Mouse (Mus musculus) layer of hippocampus, adult 11-12 months (tissue): ENCODE results near the gene Olfm1.

Experiments
- DNase-seq: peaks from one replicate; pipeline ENCODE4 v3.0.0; 2022; ENCODE audit warnings: low spot score

The Olfm1 gene

DNA sequence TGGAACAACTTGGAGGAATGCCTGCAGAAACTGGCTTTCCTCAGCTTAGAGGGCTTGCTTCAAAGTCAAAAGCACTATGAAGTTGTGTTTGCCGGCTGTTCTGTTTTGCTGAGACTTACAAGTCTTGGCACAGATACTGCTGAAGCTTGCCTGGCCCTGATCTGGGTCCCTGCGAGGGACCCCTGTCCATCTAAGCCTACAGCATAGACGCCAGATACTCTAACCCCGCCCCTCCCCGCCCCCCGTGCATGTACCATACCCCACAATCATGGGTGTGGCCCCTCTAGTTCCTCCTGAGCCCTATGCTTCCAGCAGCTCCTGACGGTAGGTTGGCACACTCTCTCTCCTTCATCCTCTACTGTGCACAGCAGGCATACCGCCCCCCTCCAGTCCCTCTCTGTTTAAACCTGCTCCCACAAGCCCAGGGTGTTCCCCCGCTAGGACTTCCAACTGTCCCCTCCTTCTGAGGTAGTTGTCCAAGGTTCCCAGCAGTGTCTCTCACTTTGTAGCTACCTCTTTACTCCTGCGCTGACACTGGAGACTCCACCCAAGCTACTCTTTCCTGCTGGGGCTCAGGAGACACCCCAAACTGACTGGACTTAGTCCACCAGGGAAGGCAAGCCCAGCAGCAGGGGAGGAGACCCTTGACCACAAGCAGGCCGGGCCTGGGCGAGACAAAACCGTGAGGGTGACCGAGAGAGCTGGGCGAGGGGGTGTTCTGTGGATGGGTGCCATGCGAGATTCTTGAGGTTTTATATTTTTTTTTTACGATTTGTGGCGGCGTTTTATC, 12.1 kb downstream of the Olfm1 start:
- DNase-seq: no peak

DNA sequence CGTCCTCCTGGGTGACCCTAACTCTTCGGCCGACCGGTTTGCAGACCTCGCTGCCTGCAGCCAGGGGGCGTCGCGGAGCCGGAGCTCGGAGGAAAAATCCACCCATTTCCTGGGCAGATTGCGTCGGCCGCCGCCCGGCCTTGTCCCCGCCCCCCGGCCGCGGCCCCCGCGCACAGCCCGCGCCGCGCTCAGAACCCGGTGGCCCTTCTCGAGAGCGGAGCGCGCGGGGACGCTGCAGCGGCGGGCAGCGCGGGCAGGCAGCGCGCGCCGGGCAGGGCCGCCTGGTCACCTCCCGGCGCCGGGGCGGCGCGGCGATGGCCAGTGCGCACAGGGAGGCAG, 12.6 kb downstream of the Olfm1 start:
- DNase-seq: peak; percentile 84

DNA sequence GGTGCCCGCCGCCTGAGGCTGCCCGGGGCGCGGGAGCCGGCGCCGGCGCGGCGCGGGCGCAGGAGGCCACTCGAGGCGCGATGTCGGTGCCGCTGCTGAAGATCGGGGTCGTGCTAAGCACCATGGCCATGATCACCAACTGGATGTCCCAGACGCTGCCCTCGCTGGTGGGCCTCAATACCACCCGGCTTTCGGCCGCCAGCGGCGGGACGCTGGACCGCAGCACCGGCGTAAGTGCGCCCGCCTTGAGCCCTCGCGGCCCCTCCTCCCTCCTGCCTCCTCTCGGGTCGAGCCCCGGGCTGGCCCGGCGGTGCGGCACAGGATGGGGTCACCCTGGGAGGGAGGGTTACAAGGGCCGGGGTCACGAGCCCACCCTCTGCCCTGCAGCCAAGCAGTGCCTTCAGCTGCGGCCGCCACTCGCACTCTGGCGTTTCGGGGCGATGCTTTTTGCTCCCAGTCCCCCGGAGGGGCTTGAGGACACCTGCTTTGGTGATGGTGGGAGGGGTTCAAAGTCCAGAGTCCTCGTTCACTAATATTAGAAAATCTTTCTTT, 13.2 kb downstream of the Olfm1 start:
- DNase-seq: no peak

DNA sequence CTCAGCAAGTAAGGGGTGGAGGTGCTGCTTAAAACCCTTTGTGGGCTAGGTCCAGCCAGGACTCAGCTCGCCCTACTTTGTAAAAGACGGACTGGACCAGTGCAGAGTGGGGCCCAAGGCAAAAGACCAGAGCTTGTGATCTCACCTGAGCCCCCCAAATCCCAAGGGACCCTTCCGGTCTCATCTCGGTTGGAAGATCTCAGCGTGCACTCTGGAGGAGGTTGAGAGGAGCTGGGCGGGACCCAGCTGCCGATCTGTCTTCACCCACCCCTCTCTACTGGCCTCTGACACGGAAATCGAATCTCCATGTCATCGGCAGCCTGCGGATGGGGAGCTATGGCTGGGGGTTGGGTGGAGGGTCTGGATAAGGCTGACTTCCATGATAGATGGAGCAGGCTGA, 13.7 kb downstream of the Olfm1 start:
- no peak for DNase-seq

DNA sequence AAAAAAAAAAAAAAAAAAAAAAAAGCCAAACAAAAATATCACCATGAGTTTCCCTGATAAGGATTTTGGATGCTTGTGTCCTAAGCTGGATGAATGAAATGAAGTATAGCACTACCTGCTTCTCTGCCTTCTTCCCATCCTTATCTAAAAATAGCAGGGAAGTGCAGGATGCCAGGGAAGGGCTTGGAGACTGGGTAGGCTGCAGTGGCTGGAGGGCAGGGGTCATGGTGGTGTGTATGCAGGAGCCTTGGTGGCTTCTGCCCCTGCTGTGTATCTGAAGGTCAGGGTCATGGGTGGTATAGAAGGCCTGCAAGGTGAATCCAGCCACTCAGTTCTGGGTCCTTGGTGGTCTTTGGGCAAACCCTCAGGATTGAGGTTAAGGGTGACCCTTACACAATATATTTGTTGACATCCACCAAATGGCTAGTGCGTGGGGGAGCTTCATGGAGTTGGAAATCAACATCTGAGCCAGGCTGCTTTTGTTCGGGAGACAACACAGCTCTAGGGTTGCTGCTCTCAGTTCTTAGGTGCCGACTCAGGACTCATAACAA, 14.5 kb downstream of the Olfm1 start:
- no peak for DNase-seq

DNA sequence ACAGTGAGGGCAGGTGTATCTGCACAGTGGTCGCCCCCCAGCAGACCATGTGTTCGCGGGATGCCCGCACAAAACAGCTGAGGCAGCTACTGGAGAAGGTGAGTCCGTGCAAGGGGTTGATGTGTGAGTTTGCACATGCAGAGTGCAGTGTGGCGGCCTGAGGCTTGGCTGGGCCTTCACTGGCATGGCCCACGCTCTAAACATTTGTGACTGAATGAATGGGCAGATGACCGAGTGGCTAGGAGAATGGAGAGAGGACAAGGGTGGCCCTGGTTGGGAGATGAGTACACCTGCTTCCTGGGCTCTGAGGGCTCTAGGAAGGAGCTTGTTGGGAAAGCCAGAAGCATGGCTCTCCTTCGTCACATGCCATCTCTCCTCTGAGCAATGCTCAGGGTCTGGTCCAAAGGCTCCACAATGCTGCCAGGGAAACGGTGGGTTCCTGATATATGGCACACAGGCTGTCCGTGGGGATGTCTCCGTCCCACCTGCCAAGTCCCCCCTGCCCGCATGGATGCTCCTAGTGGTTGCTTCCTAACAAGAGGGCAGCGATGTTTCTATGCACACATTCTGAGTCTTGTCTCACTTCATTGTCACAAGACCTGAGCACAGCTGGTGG, 15.4 kb downstream of the Olfm1 start:
- DNase-seq: no peak

DNA sequence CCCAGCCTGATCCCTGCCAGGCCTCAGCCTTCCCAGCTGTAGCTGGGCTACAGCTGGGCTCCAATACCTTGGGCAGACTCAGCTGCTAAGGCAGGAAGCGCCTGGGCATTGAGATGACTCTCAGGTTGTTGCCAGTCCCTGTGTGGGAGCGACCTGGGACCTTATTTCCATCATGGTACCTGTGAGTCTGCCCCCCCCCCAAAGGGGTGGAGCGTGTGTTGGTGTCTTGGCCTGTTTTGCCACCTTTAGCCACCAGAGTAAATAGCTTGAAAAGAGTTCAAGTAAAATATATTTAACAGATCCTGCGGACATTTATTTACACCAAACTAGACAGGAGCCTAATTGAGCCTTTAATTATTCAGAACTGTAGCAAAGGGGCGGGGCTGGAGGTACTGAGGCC, 16.4 kb downstream of the Olfm1 start:
- no peak for DNase-seq

DNA sequence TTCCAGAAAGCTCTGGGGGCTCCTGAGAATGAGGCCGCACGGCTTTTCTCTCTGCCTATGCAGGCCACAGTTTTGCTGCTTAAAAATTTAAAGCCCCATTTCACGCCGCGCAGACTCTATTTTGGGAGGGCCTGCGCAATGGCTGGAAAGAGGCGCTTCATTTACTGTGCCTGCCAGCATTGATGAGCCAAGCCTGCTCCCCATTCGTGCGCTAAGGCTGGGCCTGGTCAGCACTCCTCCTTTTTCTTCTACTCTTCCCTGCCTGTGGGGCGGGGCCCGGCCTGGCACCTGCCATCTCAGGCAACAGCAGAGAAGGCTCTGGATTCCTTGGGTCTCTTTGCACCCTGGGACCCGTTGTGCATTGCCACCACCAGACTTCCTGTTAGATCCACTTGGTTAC, 16.9 kb downstream of the Olfm1 start:
- no peak for DNase-seq

DNA sequence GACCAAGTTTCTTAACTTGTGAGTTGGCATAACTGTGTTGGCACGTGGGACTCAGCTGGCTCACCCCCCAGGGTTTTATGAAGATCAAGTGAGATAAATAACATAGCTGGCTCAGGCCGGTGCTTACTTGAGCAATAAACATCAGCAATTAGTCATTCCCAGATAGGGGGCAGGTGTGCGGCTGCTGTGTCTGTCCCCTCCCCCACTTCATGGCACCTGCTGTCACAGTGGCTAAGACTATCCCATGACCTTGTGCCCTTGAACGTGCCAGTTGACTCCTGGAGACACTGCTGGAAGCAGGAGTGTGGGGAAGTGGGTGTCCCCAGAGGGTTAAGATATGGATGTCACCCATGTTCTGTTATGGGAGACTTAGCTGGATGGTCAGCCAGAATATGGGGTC, 17.5 kb downstream of the Olfm1 start:
- no peak for DNase-seq

DNA sequence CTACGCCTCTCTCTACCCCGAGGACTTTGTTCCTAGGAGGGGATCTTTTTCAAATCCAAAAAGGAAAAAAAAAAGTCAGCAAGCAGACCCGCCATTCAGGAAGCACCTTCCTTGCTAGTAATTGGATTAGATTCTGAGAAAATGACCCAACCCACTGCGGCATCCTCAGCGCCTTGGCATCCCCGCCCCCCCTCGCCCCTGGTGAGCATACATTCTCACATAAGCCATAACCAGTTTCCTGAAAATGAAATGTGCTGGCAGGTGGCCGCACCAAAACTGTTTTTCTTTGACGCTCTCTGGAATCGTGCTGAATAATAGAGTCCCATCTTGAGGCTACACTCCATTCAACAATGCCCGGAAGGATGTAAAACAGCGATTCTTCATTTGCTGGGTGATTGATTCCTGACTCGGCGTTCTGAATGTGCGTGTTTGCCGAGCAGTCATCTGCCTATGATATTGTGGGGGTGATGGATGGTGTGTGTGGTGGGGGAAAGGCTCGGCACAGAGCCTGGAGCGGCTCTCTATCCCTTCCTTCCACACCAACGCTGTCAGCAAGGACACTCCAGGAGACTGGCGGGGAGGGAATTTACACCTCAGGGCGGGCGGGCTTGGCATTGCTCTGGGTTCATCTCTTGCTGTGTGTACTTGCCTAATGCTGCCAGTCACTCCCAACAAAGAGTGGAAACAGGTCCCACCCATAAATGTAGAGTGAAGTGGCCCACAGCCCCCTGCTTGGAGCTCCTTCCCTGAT, 18.9 kb downstream of the Olfm1 start:
- DNase-seq: no peak

DNA sequence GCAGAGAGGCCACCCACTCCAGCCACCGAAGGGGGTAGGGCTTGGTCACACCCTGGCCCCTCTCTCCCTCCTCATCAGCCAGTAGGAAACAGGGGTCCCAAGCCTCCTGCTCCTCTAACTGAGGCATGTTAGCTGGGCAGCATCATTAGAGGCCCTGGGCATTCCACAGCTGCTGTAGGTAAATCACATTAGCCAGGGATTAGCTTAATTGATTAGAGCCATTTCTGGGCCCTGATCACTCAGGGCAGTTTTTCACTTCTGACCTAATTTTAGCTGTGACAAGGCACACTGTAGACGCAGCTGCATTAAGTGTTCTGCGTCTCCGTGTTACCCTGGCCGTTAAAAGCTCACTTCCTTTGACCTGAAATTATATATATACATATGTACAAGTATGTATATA, 20.1 kb downstream of the Olfm1 start:
- no peak for DNase-seq

DNA sequence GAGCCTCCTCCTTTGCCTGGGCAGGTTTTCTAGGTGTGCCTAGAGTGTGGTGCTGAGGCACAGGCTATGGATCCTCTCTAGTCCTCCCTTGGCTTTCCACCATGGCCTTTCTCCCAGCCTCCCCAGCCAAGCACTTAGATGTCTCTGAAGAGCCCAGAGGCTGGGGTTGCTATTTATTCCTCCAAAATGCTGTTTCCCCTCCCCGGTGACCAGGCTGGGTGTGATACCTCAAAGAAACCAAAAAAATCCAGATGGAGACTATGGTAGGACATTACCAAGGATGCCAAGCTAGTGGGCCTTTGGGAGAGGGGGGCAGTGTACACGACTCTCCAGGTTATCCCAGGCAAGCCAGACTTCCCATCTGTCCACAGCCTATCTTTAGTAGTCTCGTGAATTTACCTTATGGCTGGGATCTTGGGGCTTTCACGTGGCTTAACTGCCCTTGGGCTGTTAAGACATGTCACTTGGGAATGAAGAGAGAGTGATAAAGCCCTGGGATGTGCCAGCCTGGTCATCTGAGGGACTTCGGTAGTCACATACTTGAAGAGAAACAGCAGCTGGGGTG, 23.5 kb downstream of the Olfm1 start:
- no peak for DNase-seq

DNA sequence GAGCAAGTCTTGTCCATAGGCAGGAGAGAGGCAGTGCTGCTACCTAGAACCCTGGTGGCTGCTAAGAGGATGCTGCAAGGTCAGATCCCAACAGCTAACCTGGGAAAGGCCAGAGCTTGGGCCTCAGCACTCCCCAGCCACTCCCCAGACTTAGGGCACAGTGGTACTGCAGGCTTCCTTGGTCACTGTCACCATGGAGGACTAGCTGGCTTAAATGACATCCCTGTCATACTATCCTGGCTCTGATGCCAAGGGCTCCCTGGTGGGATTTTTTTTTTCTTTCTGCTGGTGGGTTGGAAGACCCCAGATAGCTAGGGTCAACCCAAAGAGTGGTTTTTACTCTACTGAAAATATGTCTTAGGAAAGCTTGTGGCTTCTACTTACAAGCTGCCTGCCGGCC, 25.0 kb downstream of the Olfm1 start:
- no peak for DNase-seq

DNA sequence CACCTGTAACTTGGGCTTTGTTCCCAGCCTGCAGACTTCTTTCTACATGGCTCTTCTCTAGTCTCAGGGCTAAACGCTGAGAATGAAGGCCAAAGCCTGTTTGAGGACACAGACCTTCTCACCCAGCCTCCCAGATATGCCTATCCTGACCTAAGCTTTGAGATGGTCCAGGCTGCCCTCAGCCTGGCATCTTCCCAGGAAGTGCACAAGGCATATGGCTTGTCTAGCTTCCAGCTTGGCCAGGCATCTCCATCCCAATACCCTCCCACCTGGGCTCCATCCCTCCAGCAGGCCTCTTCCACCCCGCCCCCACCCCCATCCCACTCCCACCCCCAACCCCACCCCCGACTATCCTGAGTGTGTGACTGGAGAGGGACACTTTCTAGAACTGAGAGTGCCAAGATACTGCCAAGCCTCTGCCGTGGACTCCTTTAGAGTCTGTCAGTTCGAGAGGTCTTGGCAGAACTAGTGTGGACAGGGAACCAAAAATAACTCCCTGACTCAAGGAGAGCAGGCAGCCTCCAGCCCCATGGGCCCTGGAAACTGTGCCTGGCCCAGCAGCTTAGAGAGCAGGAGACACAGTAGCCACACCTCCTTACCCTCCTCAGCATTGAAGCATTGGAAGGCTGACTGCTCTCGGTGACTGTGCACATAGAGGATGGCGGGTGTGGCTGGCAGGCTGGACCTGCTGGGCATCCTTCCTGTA, 26.0 kb downstream of the Olfm1 start:
- DNase-seq: no peak

DNA sequence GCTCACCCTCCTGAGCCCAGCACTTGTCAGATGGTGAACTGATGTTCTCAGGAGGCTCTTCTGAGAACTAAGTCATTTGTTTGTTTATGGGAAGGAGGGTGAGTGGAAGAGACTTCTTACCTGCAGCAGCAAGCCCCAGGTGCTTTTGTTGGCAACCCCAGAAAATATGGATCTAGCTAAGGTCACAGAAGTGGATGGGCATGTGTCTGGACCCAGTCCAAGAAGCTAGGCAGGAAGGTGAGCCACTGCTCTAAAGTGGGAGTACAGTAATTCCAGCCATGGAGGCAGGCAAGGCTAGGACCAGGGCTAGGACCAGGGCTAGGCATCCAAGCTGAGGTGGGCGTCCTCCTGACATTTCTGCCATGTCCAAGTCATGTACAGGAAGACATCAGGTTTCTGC, 26.8 kb downstream of the Olfm1 start:
- DNase-seq: no peak

DNA sequence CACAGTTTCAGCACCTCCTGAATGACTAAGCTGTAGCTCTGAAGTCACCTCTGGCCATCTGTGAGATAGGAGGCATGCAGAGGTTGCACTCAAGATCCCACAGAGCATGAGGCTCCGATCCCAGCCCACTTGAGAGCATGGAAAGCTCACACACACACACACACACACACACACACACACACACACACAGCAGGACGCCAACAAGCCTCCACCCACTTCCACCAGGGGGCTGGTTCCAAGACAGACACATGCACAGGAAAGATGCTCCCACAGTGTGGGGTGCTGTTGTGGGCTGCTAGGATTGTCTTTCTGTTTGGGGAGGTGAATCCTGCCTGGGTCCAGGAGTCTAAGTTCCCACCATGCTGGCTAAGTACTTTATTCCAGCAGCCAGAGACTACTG, 29.0 kb downstream of the Olfm1 start:
- DNase-seq: no peak

DNA sequence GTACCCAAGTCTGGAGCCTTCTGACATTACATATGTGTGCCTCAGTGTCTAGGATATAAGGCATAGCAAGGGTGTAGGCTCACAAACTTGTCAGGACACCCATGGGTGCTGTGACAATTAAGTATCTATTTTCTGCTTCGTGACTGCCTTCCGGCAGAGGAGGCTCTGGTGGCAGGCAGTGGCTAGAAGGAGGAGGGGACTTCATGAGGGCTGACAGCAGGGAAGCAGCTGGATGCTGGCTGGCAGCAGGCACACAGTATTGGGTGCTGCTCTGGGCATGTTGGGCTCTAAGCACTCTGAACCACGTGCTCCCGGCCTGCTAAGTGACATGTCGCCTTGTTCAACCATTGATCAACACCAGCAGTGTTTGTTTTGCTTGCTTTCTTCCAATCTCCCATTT, 32.0 kb downstream of the Olfm1 start:
- no peak for DNase-seq

DNA sequence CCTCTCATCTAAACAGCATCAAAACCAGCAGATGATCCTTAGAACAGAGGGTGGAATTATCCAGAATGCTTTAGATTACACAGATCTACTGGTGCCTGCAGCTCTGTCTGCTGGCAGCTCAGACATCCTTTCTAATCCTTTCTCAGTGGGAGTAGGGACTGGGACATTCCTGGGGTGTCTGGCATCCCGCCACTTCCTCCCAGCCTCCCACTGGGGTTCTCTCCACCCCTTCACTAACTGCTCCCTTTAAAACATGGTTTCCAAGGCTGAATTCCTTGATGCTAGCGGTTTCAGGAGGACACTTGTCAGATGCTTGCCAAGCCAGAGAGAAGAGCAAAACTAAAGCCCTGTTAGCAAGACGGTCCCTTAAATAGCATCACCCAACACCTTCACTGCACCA, 33.1 kb downstream of the Olfm1 start:
- peak; percentile 73 for DNase-seq

DNA sequence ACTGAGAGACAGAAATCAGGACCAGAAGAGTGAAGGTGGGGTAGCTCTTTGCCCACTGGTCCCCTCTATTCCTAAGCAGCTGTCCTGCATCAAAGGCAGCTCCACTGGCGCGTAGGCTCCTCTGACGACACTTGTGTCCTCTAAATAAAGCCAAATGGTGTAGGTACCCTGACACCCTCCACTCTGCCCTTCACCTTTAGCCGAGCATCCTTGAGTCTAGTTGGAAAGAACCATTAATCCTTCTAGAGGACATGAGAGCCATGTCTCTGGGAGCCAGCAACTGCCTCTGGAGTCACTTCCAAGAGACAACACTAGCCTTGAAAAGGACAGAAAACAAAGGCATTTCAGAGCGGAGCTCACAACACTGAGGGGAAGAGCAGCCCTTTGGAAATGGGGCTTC, 34.2 kb downstream of the Olfm1 start:
- no peak for DNase-seq

DNA sequence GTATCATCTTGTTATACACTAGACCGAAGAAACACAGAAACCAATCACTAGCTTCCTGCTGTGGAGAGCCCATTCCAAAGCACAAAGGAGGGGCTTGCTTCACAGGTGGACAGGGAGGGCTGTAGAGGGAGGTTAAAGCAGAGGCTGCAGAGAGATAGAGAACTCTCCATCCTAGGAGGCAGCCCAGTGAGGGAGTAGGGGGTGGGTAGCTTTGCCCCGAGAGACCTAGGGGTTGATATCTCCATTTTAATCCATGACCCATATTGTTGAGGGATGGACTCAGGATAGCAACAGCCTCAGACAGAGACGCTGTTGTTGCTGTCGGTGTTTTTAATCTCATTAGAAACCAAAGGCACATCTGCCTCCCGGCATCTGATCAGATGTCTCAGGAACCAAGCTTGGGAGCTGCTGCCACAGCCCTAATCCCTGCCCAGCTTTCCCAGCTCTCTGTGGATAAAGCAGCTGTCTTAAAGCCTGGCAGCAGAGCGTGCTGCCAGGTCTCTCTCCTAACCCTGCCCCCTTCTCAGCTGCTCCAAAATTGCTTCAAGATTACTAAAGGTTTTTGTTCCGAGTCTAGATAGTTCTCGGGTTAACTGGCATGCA, 34.9 kb downstream of the Olfm1 start:
- no peak for DNase-seq

DNA sequence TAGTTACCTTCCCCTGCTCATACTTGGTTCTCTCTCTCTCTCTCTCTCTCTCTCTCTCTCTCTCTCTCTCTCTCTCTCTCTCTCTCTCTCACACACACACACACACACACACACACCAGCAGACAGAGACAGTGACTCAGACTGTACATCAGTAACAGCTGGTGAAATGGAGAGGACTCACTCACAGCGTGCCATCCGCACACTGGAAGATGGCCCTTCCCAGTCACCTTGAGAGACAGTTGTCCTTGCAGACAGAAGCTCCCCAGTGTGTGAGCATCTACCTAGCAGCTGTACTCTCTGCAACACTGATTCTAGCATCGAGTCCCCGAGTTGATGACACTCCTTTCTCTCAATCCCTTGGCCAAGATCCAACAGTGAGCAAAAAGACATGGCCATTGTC, 35.6 kb downstream of the Olfm1 start:
- no peak for DNase-seq
